Mouse (Mus musculus): ENCODE results near the gene Cyp2b23.
"Not testable (repeated sequence)": the region's sequence is repeated elsewhere in the genome, so short reads cannot be mapped to it uniquely, and the experiment has no call there.

The Cyp2b23 gene

GRCm38 (mm10) chr7:26686337-26686736 lies at the start of gene Cyp2b23:
Gene Cyp2b23 (minus strand): TSS chr7:26686437.
- no peak for DNase-seq (ENCODE audit: inconsistent ontology term)

GRCm38 (mm10) chr7:26711061-26711460 lies 24.8 kb upstream of the Cyp2b23 start:
- DNase-seq (ENCODE audit: inconsistent ontology term), result no peak

GRCm38 (mm10) chr7:26707061-26707460 lies 20.8 kb upstream of the Cyp2b23 start:
- DNase-seq (ENCODE audit: inconsistent ontology term), result no peak

GRCm38 (mm10) chr7:26706191-26706590 lies 20.0 kb upstream of the Cyp2b23 start:
- not testable (repeated sequence) for DNase-seq (ENCODE audit: inconsistent ontology term)

- no peak for DNase-seq (ENCODE audit: inconsistent ontology term)
These were observed 13.9 kb upstream of the Cyp2b23 start for GRCm38 (mm10) chr7:26700151-26700550.

- no peak for DNase-seq (ENCODE audit: inconsistent ontology term)
These were observed 524 bp downstream of the Cyp2b23 start for GRCm38 (mm10) chr7:26685713-26686112.

GRCm38 (mm10) chr7:26667466-26667865 lies 18.8 kb downstream of the Cyp2b23 start:
- DNase-seq (ENCODE audit: inconsistent ontology term), result not testable (repeated sequence)

- no peak for DNase-seq (ENCODE audit: inconsistent ontology term)
These were observed 20.2 kb downstream of the Cyp2b23 start for GRCm38 (mm10) chr7:26666011-26666410.

GRCm38 (mm10) chr7:26618364-26618763 lies 67.9 kb downstream of the Cyp2b23 start, which contains the start of gene Vmn1r185:
Gene Vmn1r185 (minus strand): TSS chr7:26618464.
- DNase-seq (ENCODE audit: inconsistent ontology term), result not testable (repeated sequence)

Measured in Muller cell, postnatal 12 days (primary cell).